Mouse (Mus musculus): Measurements from ENCODE around the gene Stk11ip.

Stk11ip gene

GRCm38 (mm10) chr1:75504256-75505045, 16.9 kb upstream of the Stk11ip start:
- 48% methylated on average over 9 of the region's 9 CpGs for WGBS

GRCm38 (mm10) chr1:75505159-75505955, 16.0 kb upstream of the Stk11ip start:
- under 1% methylated on average over 84 of the region's 84 CpGs for WGBS

DNA sequence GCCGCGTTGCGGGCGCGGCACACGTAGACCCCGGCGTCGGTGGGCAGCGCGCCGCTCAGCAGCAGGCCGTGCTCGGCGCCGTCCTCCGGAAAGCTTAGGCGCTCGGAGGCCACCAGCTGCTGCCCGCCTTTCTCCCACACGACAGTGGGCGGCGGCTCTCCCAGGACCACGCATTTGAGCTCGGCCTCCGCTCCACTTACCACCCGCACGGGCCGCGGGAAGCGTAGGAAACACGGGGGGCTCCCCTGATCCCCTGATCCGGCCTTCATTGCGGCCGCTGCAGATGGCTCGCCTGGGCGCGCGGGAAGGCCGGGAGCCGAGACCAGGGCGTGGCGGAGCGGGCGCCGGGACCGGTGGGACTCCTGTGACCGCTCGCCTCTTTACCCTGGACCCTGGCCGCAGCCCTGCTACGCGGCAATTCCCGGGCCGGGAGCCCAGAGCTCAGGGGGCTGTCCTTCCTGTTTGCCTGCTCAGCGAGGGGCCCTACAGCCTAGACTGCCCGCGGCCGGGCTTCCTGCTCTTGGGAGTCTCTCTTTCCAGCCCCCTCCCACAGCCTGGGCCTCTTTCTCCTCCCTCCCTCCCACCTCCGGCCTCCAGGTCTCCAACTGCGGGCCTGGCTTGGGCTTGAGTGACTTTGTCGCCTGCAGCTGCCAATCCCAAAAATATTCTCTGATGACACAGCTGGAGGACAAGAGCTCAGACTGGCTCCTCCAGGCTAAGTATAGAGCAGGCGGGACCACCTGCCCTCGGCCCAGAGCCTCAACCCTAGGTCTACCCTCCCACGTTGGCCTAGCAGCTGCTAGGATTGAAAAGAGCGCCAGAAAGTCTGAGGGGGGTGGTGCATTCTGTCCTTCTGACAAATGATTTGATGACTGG, 15.1 kb upstream of the Stk11ip start, which contains the start of gene Obsl1:
Gene Obsl1, minus strand, starts transcription at position 497 of the 876 bp plus-strand sequence.
- WGBS, result under 1% methylated on average over 65 of the region's 65 CpGs

DNA sequence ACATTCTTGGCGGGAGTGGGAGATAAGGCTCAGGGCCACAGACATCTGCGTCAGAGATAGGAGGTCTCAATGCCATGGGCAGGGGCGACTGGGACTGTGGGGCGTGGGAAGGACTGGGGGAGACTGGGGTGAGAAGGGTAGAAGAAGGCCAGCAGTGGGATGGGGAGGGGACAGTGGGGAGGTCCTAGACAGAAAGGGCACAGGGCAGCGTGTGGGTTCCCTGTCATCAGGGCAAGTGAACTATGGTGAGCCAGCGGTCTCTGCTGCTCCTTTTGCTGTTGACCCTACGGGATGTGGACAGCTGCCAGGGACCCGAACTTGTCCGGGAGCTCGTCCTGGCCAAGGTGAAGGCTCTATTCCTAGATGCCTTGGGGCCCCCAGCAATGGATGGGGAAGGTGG, 14.3 kb upstream of the Stk11ip start, which contains the start of gene Inha:
Gene Inha, plus strand, starts transcription at position 72 of the 400 bp plus-strand sequence.
- WGBS, result 79% methylated on average over 10 of the region's 10 CpGs

DNA sequence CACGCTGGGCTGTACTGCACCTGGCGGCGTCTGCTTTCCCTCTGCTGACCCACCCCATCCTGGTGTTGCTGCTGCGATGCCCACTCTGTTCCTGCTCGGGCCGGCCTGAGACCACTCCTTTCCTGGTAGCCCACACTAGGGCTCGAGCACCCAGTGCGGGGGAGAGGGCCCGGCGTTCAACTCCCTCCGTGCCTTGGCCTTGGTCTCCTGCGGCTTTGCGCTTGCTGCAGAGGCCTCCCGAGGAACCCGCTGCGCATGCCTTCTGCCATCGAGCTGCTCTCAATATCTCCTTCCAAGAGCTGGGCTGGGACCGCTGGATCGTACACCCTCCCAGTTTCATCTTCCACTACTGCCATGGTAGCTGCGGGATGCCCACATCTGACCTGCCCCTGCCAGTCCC, 11.7 kb upstream of the Stk11ip start:
- 60% methylated on average over 20 of the region's 20 CpGs for WGBS

- 61% methylated on average over 5 of the region's 5 CpGs for WGBS
Measured at GRCm38 (mm10) chr1:75510154-75510553, 11.2 kb upstream of the Stk11ip start.

DNA sequence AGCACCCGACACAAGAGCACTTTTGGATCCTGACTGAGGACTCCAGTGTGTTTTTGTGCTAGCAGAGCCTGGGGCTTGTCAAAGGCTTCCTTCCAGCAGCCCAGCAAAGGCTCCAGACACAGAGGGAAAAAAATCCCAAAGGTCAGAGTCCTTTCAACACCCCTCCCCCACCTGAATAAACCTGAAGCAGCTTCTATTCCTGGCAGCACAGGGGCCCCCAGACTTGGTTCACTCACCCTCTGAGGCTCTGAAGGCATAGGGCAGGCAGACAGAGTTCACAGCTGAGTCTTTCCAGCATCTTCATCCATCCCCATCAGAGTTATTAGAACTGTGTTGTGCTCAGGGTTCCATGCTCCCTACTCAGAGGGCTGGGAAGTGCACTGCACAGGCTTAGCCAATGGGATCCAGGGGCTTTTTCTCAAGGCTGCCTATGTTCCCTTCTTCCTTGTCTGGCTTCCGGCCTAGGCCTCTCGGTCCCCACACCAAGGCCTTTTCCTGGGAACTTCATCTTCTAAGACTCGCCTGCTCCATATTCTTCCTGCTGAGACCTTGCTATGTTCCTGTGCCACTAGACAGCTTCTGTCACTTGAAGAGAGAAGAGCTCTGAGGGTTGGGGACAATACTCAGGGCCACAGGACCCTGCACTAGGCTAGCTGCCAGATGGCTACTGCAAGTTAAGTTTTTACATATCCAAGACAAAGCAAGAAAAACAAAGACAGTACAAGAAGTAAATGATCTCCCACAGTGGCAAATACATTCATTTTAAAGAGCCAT, 9.7 kb upstream of the Stk11ip start:
- WGBS, result 79% methylated on average over 4 of the region's 4 CpGs

GRCm38 (mm10) chr1:75512550-75512949, 8.8 kb upstream of the Stk11ip start:
- 94% methylated on average over 3 of the region's 3 CpGs for WGBS

DNA sequence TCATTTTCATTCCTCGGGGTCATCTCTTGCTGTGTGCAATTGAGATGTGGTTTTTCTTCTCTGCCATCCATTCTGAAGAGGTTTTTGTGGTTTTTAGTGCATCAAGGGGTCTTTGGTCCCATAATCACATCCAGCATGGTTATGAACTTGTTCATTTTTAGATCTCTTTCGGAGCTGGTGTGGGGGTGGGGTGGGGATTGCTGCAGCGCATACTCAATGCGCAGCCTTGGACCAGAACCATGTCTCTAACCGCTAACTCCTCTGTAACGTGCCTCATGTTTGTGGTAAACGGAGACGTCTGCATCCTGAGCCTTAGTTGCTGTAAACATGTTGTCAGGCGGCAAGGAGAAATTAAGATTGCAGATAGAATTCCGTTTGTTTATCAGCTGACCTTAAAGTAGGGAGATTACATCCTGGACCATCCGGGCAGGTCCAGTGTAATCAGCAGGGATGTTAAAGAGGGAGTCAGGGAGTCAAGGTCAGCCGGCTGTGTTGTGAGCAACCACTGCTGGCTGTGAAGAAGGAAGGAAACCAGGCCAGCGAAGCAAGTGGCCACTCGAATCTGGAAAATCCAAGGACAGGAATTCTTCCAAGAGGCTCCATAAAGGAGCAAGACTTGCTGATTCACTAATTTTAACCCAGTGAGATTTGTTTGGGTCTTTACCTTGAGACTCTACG, 4.5 kb upstream of the Stk11ip start:
- WGBS, result 79% methylated on average over 15 of the region's 15 CpGs

- 78% methylated on average over 4 of the region's 4 CpGs for WGBS
Measured at GRCm38 (mm10) chr1:75517984-75518383, 3.3 kb upstream of the Stk11ip start.

GRCm38 (mm10) chr1:75518427-75518826, 2.9 kb upstream of the Stk11ip start:
- whole genome bisulfite sequencing, result 94% methylated on average over 4 of the region's 4 CpGs

DNA sequence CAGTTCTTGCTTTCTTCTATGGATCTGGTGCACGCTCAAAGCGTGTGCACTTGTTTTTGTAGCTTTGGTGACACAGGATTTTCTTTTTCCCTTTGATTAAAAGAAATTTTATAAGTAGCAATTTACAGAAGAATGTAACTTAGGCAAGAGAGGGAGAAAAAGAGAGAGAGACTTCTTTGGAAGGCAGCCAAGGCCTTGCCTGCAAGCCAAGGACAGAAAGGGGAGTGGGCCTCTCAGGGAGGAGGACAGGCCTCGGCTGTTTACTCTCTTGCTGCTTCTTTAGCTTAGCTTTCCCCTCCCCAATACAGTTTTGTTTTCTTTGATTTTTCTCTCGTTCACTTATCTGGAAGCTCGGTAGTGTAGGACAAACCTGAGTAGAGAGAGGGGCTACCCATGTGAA, 1.8 kb upstream of the Stk11ip start:
- WGBS, result 62% methylated on average over 5 of the region's 5 CpGs

DNA sequence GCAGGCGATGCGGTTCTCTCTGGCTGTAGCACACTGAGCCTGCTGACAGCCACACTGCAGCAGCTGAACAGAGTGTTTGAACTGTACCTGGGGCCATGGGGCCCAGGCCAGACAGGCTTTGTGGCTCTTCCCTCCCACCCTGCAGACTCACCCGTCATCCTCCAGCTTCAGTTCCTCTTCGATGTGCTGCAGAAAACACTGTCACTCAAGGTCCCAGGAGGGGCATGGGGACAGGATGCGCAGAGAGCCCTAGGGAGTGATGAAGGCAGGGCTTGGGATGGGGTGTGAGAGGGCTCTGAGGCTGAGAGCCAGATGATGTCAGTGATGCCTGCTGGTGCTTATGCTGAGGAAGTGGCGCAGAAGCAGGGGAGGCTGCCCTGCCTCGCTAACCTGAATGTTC, 3.4 kb downstream of the Stk11ip start:
- WGBS, result 92% methylated on average over 7 of the region's 7 CpGs

DNA sequence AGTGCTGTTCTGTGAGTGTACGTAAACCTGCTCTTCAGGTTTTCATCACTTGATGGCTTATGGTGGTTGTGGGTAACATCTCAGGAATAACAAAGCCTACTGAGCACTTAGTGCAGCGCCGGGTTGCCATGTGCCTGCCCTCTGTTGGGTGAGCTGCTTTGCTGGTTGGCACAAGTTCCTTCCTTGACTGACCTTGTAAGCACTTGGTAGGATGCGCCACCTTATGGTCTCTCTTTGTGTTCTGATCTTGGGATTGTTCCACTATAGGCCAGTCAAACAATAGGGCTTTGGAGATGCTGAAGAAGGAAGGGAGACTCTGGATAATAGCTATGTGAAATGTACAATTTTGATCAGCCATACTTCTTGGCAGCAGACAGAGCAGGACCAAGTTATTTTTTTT, 9.2 kb downstream of the Stk11ip start:
- 79% methylated on average over 4 of the region's 4 CpGs for WGBS

DNA sequence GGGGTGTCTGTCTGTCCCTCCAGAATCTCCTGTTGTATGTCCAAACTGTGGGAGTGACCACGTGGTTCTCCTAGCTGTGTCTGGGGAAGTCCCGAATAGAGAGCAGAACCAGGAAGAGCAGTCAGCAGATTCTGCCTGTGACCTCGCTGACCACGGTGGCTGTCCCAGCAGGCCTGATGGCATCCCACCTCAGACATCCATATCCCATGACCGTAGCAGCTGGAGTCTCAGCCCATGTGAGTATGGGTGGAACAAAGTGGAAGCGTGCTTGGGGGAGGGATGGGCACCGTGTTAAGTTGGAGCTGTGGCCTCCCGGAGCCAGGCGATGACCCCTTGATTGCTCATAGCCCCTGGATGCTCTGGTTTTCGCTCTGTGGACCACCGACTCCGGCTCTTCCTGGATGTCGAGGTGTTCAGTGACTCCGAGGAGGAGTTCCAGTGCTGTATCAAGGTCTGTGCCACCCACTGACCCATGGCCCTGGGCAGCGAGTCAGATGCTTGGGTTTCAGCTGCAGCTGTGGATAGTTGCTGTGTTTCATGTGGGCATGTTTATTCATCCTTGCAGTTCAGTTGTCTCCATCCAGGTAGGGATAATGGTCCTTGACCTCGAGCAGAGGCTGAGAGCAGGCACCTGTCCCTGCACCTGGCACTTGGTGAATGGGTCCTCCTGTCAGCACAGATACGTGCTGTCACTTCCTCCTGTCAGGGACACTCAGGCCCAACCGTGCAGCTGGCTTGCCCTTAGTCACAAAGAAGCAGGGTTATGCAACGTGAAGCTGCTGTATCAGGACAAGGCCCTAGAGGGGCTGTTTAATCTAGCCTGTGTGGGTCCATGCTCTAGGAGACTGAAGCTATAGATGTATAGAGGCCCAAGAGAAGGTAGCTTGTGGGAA, 11.2 kb downstream of the Stk11ip start:
- WGBS, result 91% methylated on average over 19 of the region's 19 CpGs

DNA sequence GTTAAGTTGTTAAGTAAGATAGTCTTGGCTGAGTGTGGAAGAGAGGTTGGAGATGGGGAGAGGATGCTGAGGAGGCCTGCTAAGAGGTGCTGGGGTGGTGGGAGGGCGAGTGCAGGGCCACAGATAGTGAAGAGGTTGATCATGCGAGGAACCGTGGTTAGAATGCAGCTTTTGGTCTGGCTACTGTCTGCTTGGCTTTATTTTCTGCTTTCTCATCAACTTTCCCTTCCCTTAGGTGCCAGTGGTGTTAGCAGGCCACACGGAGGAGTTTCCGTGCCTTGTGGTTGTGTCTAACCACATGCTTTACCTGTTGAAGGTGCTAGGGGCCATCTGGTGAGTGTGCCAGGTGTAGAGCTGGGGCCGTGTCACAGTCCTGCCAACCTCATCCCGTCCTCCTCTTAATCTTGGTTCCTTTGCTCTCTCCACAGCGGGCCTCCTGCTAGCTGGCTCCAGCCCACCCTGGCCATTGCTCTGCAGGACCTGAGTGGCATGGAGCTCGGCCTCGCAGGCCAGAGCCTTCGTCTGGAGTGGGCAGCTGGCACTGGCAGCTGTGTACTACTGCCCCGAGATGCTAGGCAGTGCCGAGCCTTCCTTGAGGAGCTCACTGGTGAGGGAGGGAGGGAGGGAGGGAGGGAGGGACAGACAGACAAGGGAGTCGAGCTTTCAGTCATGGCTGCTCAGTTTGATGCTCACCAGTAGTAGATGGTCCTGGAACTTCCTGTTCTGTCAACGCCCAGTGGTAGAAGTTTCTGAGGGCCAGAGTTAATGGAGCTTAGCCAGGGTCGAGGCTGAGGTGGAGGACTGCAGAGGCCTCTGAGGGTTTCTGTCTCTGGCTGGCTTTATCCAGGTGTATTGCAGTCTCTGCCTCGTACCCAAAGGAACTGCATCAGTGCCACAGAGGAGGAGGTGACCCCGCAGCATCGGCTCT, 12.3 kb downstream of the Stk11ip start:
- 88% methylated on average over 19 of the region's 19 CpGs for WGBS

GRCm38 (mm10) chr1:75537587-75537986, 16.3 kb downstream of the Stk11ip start:
- 86% methylated on average over 2 of the region's 2 CpGs for WGBS

DNA sequence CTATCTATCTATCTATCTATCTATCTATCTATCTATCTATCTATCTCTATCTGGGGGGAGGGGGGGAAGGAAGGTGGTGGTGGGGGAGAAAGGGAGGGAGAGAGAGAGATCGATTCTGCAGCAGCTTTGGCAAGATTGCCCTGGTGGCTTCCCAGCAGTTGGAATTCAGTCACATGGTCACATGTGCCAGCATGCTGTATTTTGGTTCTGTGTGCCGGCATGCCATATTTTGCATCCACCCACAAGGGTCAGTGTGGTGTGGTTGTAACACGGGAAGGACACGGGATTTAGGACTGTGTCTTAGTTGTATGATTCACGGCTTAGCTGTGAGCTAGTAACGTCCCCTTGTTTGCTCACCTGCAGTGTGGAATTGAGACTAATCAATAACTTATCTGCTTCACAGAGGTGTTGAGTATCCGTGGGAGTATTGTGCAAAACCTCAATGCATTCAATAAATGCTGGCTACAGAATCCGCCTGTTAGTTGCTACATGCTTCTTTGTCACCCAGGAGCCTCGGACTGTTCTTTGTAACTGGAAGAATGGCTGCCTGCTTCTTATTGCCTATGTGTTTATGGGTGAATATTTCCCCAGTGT, 17.4 kb downstream of the Stk11ip start:
- 64% methylated on average over 9 of the region's 9 CpGs for WGBS
